Mouse (Mus musculus) cerebellum, postnatal 4 days (tissue): ENCODE measurements around the gene Cmss1.

ENCODE experiments used
- DNase-seq, 2 experiments: peaks; one replicate each; pipeline ENCODE4 v3.0.0; 2022; ENCODE audit warnings: low spot score in 2 of 2, mixed read lengths in 1 of 2

Cmss1 gene

GRCm38 (mm10) chr16:57473415-57474085 lies 133.1 kb downstream of the Cmss1 start:
- DNase-seq = no peak

GRCm38 (mm10) chr16:57471071-57471470 lies 135.6 kb downstream of the Cmss1 start:
- no peak for DNase-seq

- no peak for DNase-seq
These were observed 136.3 kb downstream of the Cmss1 start for GRCm38 (mm10) chr16:57470286-57470830.

- DNase-seq = no peak
These were observed 136.8 kb downstream of the Cmss1 start for GRCm38 (mm10) chr16:57469869-57470268.

GRCm38 (mm10) chr16:57469301-57469700 lies 137.4 kb downstream of the Cmss1 start:
- DNase-seq = no peak

GRCm38 (mm10) chr16:57465386-57465913 lies 141.2 kb downstream of the Cmss1 start:
- no peak for DNase-seq

- DNase-seq = no peak
These were observed 150.7 kb downstream of the Cmss1 start for GRCm38 (mm10) chr16:57456003-57456402.

GRCm38 (mm10) chr16:57455573-57455972 lies 151.1 kb downstream of the Cmss1 start:
- DNase-seq = no peak

GRCm38 (mm10) chr16:57454106-57454763 lies 152.4 kb downstream of the Cmss1 start:
- no peak for DNase-seq

GRCm38 (mm10) chr16:57453009-57453408 lies 153.7 kb downstream of the Cmss1 start:
- DNase-seq = no peak

GRCm38 (mm10) chr16:57445096-57446094 lies 161.3 kb downstream of the Cmss1 start:
- DNase-seq = no peak

GRCm38 (mm10) chr16:57440706-57441437 lies 165.8 kb downstream of the Cmss1 start:
- no peak for DNase-seq

- DNase-seq = no peak
These were observed 167.5 kb downstream of the Cmss1 start for GRCm38 (mm10) chr16:57439206-57439605.

- DNase-seq = no peak
These were observed 168.4 kb downstream of the Cmss1 start for GRCm38 (mm10) chr16:57438288-57438685.

GRCm38 (mm10) chr16:57437523-57438287 lies 169.0 kb downstream of the Cmss1 start:
- DNase-seq = no peak

- DNase-seq = no peak
These were observed 172.0 kb downstream of the Cmss1 start for GRCm38 (mm10) chr16:57434640-57435039.

- no peak for DNase-seq
These were observed 173.0 kb downstream of the Cmss1 start for GRCm38 (mm10) chr16:57433671-57434070.

GRCm38 (mm10) chr16:57433173-57433572 lies 173.5 kb downstream of the Cmss1 start:
- no peak for DNase-seq

- no peak for DNase-seq
These were observed 175.4 kb downstream of the Cmss1 start for GRCm38 (mm10) chr16:57431294-57431693.

GRCm38 (mm10) chr16:57428977-57429376 lies 177.7 kb downstream of the Cmss1 start:
- no peak for DNase-seq
